Mouse (Mus musculus): Measurements from ENCODE around the gene Agap2.

Agap2 gene

GRCm38 (mm10) chr10:127078001-127078676 is 3.1 kb downstream of the Agap2 start:
- no peak for DNase-seq

- peak; percentile 76 for DNase-seq
These were observed 3.8 kb downstream of the Agap2 start for GRCm38 (mm10) chr10:127078677-127079575.

- DNase-seq, result peak; percentile 67
These were observed 4.7 kb downstream of the Agap2 start for GRCm38 (mm10) chr10:127079665-127080391.

- peak; percentile 72 for DNase-seq
These were observed 6.1 kb downstream of the Agap2 start for GRCm38 (mm10) chr10:127080901-127081780.

GRCm38 (mm10) chr10:127081996-127082620 is 7.0 kb downstream of the Agap2 start:
- no peak for DNase-seq

- no peak for DNase-seq
These were observed 8.3 kb downstream of the Agap2 start for GRCm38 (mm10) chr10:127083292-127083914.

GRCm38 (mm10) chr10:127083915-127084306 is 8.8 kb downstream of the Agap2 start:
- no peak for DNase-seq

- no peak for DNase-seq
These were observed 10.0 kb downstream of the Agap2 start for GRCm38 (mm10) chr10:127085052-127085451.

GRCm38 (mm10) chr10:127085633-127086032 is 10.5 kb downstream of the Agap2 start:
- DNase-seq, result no peak

- peak; percentile 29 for DNase-seq
These were observed 15.7 kb downstream of the Agap2 start for GRCm38 (mm10) chr10:127090560-127091411.

GRCm38 (mm10) chr10:127091507-127092396 is 16.7 kb downstream of the Agap2 start:
- peak; percentile 38 for DNase-seq

- no peak for DNase-seq
These were observed 17.7 kb downstream of the Agap2 start for GRCm38 (mm10) chr10:127092742-127093141.

- DNase-seq, result peak; percentile 50
These were observed 19.3 kb downstream of the Agap2 start for GRCm38 (mm10) chr10:127094382-127094802.

- no peak for DNase-seq
These were observed 23.4 kb downstream of the Agap2 start for GRCm38 (mm10) chr10:127098514-127098913.

GRCm38 (mm10) chr10:127099191-127099590 is 24.1 kb downstream of the Agap2 start:
- DNase-seq, result no peak

- DNase-seq, result no peak
These were observed 24.8 kb downstream of the Agap2 start for GRCm38 (mm10) chr10:127099868-127100267.

GRCm38 (mm10) chr10:127100414-127100813 is 25.3 kb downstream of the Agap2 start:
- DNase-seq, result no peak

GRCm38 (mm10) chr10:127101151-127101550 is 26.1 kb downstream of the Agap2 start:
- DNase-seq, result no peak

- DNase-seq, result no peak
These were observed 28.5 kb downstream of the Agap2 start for GRCm38 (mm10) chr10:127103631-127104030.
